Mouse (Mus musculus) megakaryocyte progenitor cell, adult 5-6 weeks (primary cell): ENCODE results near the gene Fam161b. TPM values are rescaled to one million over a fixed set of nuclear protein-coding genes. Genes with fewer than 3 reads are reported as not detected.

Source experiments
- ATAC-seq: replicated peaks from 2 replicates; pipeline ENCODE4 v1.8.0; 2016; ENCODE audit warnings: mild to moderate bottlenecking, moderate TSS enrichment, inconsistent platforms; ENCODE audit not compliant: poor library complexity
- total RNA-seq, 2 experiments: library from RNA; stranded (forward) in 1 of 2; stranded (reverse) in 1 of 2; fragments of 157-497, 149-512 nt in 1 of 2; fragments of 200-1000 nt in 1 of 2; gene quantifications; 2 replicates each; pipeline versions ENCODE4 v1.2.3 to v1.2.4; 2015 to 2017

The Fam161b gene
- total RNA-seq, 2 experiments from 2014 or later = 0.54 to 1.0 TPM

DNA sequence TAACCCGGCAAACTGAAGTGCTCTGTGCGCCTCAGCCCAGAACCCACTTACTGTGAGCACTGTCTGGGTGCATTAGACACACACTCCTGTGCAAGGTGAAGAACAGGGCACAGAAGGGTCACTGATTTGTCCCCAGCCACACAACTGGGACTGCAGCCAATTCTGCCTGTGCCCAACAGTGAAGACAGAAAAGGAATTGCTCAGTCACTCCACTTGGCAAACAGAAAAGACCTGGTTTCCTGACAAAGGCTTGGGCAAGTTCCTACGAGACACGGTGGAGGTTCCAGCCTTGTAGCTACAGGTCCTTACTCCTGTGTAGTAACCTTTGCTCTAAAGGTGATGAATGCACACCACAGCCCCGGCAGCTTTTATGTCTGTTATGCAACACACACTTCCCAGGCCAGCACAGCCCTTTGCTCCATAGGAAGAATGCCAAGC lies 23.0 kb upstream of the Fam161b start:
- peak; percentile 49 for ATAC-seq

DNA sequence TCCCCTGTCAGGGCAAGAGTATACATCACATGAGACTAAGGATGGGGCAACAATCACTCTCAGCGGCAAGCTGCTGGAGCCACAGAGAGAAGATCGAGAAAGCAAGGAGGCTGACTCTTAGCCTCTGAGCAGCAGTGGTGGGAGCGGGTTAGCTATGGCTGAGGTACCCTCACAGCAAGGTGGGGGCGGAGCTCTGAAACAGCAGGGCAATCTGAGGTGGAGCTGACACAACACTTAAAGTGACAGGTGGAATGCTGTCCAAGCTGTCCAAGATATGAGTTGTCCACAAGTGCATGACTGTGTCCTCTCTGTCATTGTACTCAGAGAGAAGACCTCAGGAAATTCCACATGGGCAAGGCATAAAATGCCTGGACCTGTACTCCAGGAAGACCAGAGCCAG lies 20.7 kb upstream of the Fam161b start:
- ATAC-seq = no peak

DNA sequence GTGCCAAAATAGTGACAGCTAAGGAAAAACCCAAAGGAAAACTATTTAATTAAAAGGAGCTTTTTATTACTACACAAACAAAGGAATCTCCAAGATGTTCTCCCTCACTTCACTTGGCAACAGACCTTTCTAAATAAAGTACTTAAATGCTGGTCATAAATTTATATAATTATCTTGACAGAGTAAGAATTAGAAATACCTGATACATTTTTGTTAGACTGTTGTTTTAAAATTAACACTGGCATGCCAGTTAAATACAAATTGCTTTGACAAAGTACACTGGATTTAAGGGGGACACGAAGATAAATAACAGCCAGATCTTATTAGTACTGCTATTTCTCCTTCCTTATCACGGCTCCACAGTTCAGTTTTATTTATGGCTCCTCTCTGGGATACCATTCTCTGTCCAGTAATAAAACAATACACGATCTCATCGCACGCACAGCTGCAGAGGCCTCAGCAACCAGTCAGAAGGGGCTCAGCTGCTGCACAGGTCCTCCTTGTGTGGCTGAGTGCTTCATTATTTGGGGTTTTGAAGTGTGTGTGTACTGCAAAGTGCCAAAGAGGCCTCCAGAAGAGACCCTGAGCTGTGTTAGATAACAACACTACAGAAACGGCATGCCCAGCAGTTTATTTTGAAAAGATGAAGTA lies 12.3 kb upstream of the Fam161b start:
- no peak for ATAC-seq

DNA sequence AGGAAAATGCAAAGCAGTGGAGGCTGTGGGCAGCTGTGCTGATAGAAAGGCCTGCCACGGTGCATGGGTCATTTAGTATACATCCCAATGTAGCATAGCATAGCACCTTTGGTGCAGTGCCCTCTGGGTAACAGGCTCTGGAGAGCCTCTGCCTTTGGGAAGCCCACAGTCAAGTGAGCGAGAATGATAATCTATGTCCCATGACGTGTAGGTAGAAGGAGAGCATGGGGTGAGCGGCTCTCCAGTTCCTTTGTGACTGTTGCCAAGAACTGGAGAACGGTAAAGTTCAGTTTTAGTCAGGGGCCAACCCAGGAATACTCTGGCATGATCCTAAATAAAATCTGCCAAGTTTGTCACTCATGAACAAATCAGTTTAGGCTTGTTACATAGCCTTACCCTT lies 10.0 kb upstream of the Fam161b start:
- no peak for ATAC-seq

DNA sequence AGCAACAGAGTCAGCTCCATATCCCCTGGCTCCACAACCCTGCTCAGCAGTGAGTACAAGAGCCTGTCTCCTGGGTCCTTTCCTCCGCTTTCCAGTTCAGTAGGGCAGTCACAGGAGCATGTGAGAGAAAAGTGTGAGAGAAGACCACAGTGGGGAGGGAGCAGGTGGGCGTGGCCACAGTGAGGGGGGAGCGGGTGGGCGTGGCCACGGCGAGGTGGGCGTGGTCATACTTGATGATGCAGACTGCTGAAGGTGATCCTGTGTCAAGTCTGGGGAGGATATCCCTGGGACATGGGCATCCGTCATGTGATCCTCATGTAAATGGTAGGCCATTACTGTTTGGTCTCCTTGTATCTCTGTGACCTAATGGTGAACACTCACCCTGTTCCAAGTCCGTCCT lies 5.3 kb upstream of the Fam161b start:
- ATAC-seq = peak; percentile 63

DNA sequence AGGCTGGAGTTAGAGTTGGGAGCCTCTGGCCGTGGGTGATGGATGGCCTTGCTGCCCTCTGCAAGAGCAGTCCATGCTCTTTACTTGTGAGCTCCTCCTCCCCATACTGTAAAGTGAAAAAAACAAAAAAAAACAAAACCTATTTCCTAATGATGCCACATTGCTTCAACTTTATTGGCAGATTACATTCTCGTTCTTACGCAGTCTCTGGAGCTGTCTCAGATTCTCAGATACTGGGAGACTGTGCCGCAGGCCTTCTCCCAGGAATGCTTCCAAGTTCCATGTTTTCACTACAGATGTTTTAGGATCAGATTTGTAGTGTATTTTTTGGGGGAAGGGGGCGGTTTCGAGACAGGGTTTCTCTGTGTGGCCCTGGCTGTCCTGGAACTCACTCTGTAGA lies 3.5 kb upstream of the Fam161b start:
- no peak for ATAC-seq

DNA sequence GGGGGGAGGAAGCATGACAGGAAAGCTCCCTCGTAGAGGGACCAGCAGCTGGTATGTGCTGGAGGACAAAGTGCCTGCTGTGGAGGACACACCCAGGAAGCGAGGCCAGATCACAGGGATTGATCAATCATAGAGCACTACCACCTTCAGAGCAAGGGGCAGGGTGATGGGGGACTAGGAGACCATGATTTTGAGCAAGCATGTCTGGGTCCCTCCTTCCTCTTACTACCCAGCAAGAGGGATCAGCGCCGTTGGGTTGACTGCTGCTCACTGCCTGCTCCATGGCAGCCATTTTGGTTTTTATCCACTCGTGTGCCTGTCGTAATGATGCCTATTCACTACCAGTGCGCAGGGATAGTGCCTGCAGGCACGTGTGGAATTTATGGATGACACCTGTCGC lies 2.7 kb upstream of the Fam161b start:
- no peak for ATAC-seq

DNA sequence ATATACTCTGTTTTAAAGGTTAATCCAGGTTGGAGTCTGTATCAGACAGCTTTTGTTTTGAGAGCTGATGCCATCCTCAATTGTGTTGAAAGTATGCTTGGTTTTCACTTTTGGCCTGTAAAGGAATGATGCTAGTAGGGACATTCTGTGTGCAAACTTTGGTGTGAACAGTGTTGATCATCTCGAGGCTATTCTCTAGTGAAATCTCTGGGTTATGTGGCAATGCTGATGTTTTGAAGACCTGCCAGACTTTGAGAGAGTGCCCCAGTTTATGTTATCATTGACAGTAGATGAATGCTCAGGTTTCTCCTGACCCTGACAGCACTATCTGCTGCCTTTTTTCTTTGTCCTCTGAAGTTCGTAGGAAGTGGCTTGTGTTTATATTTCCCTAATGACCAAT lies 1.2 kb upstream of the Fam161b start:
- ATAC-seq = no peak

DNA sequence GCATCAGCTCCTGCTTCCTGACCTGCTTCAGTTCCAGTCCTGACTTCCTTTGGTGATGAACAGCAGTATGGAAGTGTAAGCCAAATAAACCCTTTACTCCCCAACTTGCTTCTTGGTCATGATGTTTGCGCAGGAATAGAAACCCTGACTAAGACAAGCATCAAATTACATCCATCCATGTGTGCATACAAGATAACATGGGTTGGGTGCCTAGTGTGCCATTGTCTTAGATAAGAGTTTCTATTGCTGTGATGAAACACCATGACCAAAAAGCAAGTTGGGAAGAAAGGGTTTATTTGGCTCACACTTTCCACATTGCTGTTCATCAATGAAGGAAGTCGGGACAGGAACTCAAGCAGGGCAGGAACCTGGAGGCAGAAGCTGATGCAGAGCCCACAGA lies 2.9 kb downstream of the Fam161b start:
- peak; percentile 40; the same call in 1 of the 2 replicates for ATAC-seq

DNA sequence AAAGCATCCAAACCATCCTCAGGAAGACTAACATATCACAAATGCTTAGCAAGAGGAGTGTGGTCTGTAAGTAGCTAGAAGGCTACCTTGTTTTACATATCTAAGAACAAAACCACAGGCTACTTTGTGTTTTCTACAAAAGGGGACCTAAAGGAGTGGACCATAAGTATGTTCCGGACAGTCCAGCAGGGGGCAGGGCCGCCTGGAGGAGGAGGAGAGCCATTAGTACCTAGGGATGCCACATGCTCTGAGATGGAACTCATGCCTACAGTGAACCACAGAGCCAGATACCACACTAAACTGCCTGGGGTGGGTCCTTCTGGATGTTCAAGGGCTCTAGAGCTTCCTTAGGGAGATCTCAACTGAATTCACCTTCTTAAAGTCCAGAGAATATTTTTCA lies 14.4 kb downstream of the Fam161b start:
- peak; percentile 88 for ATAC-seq

DNA sequence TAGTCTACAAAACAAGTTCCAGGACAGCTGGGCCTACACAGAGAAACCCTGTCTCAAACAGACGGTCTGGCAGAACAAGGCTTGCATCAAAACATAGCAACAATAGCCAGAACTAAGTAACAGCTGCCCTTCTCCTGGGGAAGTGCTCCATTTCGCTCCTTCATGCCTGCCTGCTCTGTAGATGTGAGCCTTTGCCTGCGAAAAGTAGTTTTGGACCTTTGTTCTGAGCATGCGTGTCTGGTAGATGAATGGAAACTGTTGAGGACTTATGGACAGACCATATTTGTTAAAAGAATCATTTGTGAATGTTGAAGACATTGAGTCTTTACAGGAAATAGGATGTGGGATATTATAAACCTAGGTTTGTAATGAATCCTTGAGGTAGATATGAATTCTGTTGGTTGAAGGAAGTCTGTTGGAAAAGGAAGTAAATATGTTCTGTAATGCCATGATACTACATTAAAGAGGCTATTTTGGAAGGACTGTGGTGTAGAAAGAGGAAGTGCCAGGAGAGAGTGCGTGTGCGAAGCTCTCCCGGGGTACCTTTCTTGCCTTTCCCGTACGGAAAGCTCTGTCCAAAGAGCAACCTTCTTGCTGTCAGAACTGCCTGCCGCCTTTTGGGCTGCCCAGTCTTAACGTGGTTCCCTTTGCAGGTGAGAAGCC lies 24.5 kb downstream of the Fam161b start:
- peak; percentile 86 for ATAC-seq

DNA sequence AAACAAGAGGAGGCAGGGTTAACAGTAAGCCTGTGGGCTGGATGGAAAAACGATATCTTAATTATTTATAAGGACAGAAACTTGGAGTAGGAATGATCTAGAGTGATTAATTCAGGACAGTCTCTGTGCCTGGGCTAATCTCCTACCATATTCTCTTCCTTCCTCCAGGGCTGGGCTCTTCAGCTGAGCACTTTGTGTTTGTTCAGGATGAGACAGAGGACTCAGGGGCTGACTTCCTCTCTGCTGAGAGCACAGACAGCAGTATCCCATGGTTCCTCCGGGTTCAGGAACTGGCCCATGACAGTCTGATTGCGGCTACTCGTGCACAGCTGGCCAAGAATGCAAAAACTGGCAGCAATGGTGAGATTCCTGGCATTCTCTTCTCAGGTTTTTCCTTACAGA lies 34.5 kb downstream of the Fam161b start:
- ATAC-seq = no peak

DNA sequence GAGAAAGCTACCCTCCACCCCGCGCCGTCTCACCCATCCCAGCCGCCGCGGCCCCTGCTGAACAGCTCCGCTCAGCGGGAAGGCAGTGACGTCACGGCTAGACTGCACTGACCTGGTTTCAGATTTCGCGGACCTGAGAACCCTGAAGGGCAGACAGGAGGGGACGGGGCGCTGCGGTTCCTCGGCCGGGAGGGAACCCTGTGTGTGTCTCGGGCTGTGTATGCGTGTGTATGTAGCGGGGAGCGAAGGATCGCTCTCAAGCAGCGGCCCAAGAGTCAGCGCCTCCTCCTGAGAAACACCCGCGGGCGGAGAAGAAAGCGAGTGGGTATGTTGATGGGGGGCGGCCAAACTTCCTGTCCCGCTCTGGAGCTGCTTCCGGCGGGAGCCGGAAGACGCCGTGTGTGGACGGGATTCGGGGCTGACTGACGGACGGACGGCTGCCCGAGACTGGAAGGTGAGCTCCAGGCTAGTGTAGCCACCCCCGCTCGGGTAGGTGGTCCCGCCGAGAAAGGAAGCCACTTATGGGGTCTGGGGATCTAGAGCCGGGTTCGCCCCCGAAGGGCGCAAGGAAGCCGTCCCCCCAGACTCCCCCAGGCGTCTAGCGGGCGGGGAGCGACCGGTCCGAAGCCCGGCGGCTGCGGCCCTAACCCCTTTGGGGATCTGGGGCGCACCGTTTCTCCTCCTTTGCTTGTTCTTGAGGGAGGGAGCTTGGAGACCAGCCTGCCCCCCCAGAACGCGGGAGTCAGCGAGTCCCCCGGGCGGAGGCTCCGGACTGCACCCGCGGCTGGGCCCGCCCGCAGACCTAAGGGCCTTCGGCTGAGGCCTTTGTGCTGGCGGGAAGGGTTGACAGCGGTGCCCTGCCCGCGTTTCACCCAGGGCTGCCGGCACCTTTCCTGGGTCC lies 44.7 kb downstream of the Fam161b start, which contains the start of gene Zfp410:
TSS of gene Zfp410 (plus strand) at position 132 of the 901 bp plus-strand sequence.
- peak; percentile 80 for ATAC-seq

DNA sequence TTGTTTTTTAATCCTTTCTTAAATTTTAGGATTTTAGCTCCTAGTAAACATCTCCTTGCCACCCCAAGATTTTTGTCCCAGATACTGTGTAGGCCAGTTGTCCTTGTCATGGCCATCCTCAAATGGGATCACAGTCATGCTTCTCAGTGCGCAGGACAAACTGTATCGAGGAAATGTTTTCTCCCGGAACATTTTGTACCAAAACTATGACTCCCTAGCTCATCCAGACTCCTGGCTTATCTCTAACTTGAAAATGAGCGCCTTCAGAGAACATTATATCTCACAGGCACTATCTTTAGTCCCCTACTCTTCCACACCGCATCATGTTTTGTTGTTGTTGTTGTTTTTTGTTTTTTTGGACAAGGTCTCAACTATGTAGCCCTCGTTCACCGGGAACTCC lies 45.6 kb downstream of the Fam161b start:
- no peak for ATAC-seq

DNA sequence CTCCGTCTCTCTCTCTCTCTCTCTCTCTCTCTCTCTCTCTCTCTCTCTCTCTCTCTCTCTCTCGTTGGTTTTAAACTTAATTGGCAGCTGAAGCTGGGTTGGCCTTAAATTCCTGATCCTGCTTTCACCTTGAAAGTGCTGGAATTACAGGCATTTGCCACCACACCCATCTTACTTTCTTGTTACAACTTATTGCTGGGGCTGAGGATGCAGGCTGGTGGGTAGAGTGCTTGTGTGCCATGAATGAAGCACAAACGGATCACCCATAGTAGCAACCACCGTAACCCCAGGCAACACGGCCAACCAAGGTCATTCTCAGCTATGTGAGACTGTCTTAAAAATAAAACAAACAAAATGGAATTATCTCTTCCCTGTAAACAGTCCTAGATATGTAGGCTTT lies 50.3 kb downstream of the Fam161b start:
- no peak for ATAC-seq

DNA sequence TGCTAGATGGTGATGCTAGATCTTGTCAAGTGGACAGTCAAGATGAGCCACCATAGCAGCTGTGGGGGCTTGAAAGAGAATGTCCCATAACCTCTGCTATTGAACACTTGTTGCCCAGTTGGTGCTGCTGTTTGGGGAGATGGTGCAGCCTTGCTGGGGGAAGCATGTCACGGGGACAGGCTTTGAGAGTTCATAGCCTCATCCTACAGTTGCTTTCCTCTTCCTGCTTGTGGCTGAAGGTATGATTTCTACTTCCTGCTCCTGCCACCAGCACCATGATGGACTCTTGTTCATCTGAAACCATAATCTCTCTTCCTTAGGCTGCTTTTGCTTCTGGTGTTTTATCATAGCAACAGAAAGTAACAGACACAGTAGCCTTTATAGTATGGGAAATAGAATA lies 57.1 kb downstream of the Fam161b start:
- no peak for ATAC-seq

DNA sequence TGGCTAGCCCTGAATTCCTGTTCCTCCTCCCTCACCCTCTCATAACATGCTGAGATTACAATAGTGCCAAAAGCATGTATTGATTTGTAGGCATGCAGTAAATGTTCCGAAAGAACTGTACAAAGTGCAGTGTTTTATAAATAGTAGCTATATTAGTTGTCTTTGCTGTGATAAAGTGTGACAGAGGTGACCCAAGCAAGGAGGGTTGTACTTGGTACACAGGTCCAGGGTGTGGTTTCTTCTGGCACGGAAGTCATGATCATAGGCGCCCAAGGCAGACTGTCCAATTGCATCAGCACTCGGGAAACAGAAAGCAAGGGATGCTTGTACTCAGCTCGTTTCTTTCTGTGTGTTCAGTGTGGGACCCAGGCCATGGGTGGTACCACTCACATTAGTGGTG lies 57.5 kb downstream of the Fam161b start:
- ATAC-seq = no peak

DNA sequence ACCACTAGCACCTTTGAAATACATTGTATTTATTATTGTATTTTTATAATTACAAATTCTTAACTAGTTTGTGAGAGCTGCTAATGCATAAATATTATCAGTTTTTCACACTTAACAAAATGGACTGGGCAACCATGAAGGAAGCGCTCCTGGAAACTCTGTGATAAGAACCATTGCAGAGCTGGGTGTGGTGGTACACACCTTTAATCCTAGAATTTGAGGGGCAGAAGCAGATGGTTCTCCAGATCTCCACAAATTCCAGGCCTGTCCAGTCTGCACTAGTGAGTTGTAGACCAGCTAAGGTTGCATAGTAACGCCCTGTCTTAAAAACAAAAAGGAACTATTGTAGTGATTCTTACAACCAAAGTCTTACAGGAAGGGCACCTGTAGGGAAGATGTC lies 62.4 kb downstream of the Fam161b start:
- ATAC-seq = 0 out of 2 replicates have a peak, but pooled peaks have one; percentile 14

DNA sequence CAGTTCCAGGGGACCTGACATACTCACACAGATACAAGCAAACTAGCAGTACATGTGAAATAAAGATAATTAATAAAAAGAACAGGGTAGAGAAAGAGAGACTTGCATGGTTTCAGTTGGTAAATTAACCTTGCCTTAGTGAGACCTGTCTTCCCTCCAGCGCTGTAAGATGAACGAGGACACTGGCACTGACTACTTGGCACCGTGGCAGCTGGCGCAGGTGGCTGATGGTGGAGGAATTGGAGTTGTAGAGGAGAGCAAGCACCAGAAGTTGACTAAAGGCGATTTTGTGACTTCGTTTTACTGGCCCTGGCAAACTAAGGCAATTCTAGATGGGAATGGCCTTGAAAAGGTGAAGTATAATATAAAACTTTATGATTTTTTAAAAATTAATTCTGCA lies 63.8 kb downstream of the Fam161b start:
- ATAC-seq = no peak
